ENCODE assay signal across 12 mouse cellular contexts in genomic region chr19:57606351-57606750, GRCm38 (mm10).
"Had no signal": no experiment of that assay in that cellular context is flagged by ENCODE, and none has a peak within 500 bp of the region (broad histone marks: within the 10 kb centered on the region; RNA-seq: fewer than 3 reads in every experiment).

No protein-coding gene starts in this region.

- ATAC-seq: midbrain, embryonic 15.5 days had no signal

- H3K36me3 ChIP-seq: kidney, embryonic 15.5 days; midbrain, embryonic 15.5 days had no signal

- H3K4me3 ChIP-seq: kidney, embryonic 15.5 days; midbrain, embryonic 15.5 days had no signal

- H3K9ac ChIP-seq: kidney, embryonic 15.5 days; liver, embryonic 14.5 days; midbrain, embryonic 15.5 days had no signal

- H3K27me3 ChIP-seq: kidney, embryonic 15.5 days; midbrain, embryonic 15.5 days had no signal

- H3K4me2 ChIP-seq: kidney, embryonic 15.5 days; midbrain, embryonic 11.5 days; midbrain, embryonic 15.5 days had no signal

- H3K27ac ChIP-seq: kidney, embryonic 15.5 days; liver, embryonic 14.5 days; midbrain, embryonic 15.5 days had no signal

- H3K9me3 ChIP-seq: kidney, embryonic 15.5 days; midbrain, embryonic 15.5 days had no signal

- DNase-seq: kidney, adult 2 months; kidney, postnatal 14 days; left cerebral cortex, postnatal 4 days; lung, adult 2 months; lung, postnatal 10 days; lung, postnatal 4 days; right cerebral cortex, postnatal 14 days; thymus, postnatal 4 days had no signal
